Mouse (Mus musculus): ENCODE data around the gene Cyb5b.
A peak's percentile ranks its signal among the peaks of the same experiment; 100 is the strongest.
"Not testable (repeated sequence)": the region's sequence is repeated elsewhere in the genome, so short reads cannot be mapped to it uniquely, and the experiment has no call there.

Gene Cyb5b

DNA sequence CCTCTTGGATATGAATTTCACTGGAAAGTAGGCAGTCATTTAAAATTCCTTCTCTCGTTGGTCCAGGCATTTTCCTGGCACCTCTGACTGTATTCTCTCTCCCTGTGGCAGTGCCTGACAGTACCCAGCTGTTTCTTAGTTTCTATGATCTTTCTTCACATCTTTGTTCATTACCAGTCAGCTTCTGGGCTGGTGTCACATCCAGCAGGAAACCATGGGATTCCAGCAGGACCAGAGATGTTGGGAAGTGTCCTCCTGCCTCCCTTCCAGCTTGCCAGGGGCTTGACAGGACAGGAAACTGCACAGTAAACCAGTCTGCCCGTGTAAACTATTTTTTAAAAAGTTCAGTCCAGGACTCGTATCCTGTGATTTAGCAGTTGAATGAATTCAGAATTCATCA lies 34.6 kb downstream of the Cyb5b start:
- no peak for DNase-seq

DNA sequence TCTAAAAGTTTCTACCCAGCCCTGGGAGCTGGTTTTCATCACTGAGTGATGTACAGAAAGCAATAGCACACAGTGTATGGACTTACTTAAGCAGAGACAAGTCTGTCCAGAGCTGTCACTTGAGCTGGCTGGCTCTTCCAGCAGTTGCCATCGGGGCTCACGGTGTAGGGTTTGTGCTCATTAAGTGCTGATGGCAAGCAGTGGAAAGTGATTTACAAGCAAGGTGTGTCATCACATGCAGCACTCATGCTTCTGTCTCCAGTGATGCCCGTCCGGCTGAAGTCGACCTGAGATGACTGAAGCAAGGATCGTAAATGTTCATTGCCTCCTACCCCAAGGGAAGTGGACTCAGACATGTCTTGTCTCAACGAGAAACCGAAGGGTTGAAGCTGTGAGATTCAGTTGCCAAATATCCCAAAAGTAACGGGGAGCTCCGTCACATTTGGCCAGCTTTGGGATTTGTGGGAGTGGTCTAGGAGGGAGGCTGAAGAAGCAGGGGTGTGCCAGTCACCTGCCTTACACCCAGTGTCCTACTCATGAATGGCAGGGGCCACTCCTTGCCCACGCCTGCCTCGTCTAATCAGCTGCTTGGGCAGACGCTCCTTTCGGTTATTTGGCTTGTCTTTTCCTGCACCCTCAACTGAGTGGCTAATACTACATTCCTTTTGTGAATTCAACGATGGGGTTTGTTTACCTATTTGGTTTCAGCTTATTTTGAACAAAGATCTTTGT lies 36.4 kb downstream of the Cyb5b start:
- no peak for DNase-seq

DNA sequence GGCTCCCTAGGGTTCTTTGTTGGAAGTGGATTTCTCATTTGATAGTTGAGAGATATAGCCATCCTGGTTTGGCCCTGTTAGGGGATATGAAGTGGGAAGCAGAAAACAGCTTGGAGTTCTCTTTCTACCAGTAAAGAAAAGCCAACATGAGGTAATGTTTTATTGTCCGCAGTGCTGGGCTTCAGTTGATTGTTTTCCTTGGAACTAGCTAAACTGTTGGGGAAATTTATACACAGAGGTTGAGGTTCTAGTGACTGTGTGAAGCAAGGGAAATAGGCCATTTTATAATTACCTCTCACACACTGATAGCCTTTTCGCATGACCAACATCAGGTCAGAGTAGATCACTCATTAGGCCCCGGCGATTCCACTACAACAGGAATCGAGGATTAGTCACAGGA lies 37.2 kb downstream of the Cyb5b start:
- DNase-seq: no peak

GRCm38 (mm10) chr8:107192631-107193030 lies 42.2 kb downstream of the Cyb5b start:
- no peak for DNase-seq

DNA sequence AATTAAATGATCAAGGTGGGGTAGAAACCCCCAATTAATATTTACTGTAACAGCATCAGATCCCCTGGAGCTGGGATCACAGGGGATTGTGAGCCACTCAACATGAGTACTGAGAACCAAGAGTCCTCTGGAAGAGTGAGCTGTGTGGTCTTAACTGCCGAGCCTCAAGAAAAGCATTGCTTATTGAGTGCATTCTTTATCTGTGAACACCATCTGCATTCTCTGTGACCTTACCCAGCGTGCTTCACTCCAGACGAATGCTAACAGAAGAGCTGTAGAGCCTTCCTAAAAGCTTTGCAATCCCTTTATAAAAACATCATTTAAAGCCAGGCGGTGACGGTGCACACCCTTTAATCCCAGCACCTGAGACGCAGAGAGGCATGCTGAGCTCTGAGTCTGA lies 42.9 kb downstream of the Cyb5b start:
- no peak for DNase-seq

DNA sequence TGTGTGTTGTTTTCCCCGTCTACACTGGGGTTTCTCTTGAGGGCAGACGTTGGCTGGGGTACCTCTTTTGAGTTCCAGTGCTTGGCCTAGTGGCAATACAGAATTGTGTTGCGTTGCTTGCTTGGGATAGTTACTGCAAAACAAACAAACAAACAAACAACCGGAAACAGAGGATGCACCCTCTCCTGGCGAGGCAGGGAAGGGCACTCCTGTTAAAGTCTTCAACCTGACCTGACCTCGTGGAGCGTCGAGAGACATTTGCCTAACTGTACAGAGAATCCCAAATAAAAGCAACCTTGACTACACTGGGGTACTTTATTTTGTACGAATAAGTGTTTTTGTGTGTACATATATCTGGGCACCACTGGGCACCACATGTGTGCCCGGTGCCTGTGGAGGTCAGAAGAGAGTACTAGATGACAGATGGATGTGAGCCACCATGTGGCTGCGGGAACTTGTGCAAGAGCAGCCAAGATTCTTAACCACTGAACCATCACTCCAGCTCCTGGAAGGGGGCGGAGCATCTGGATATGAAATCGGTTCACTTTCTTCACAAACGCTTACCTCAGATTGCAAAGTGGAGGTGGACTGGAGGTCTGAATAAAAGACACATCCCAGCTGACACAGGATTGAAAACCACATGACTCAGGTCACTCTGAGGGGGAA lies 44.5 kb downstream of the Cyb5b start:
- no peak for DNase-seq

DNA sequence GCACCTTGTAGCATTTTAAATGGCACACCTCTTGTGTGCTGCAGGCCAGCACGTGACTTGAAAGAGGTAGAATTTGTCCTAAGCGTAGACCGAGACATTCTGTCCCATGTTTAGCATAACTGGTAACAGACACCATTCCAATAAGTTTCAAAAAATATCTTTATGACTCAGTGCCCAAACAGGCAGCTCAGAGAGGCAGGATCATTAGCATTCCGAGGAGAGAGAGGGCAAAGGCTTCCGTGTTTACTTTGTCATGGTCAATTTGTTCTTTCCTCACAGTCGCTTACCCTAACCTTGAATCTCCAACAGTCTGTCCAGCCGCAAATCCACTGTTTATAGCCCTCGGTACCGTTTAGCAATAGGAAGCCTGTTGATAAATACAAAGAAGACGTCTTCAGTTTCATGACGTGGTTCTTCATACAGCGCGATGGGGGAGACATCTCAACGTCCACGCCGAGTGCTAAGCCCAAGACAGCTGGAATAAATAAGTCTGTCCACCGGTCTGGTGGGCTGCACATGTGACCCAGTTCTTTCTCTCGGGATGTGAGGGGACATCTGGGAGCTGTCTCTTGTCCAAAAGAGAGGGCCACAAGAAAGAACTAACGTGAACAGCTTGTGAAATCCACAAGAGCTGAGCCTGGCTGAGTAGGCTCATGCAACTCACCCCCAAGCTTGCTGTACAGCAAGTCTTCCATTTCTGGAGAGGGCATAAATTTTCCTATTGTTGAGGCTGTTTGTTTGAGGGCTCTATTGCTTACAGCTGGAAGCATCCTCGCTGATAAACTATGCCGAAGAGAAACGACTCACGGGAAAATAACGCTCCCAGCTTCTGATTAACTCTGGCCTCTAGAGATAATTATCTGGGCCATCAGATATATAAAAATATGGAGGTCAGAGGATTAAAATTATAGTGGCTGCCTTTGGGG lies 47.7 kb downstream of the Cyb5b start:
- DNase-seq: no peak

DNA sequence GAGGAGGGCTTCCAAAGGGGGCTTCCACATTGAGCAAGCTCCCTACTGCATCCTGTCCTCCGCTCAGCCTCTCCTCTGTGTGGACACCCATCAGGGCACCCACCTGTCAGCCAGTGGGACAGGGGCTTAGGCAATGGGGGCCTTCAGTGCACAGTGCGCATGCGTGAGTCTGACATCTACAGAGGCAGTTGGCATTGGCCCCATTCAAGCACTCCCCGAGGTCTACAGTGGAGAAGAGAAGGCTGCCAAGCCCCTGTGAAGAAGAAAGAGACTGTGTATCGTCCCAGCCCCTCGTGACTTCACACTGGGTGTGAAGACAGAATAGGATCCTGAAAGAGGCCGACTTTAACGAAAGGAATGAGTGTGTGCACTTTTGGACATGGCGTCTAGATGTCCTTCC lies 54.7 kb downstream of the Cyb5b start:
- DNase-seq: no peak

DNA sequence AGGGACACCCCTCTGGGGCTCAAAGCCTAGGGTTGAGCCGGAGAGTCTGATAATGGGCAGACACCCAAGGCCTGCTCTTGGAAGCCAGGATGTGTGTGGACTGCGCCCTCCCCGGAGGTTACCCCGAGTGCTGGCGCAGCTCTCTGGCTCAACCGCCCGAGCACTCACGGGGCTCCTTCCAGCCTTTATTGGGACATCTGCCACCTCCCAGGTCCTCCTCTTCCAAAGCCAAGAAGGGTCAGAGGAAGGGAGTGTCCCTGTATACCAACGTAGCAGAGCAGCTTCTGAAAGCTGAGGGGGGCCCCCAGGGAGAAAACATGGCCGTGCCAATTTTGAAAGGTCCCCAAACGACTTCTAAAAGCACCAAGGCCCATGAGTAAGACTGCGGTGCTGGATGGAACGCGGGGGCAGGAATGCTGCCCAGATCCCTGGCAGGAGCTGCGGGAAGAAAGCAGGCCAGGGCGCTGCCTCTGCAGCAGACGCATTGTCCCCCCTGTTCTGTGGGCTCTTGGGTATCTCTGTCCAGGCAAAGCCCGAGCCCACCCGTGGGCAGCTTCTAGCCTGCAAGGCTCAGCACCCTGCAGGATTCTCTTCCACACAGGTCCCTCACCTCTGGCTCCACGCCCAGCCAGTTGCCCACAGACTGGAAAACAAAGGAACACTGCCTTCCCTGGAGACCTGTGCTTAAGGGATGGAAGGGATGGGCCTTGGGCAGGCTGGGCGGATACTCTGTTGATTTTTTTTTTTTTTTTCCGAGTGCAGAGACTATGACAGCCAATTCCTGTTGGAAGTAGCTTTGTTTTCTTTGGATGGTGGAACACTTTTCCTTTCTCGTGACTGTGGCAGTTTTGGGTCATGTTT lies 55.5 kb downstream of the Cyb5b start:
- DNase-seq: peak; percentile 43

- no peak for DNase-seq
Observed at GRCm38 (mm10) chr8:107206782-107207525, 56.5 kb downstream of the Cyb5b start.

GRCm38 (mm10) chr8:107209185-107209584 lies 58.7 kb downstream of the Cyb5b start:
- DNase-seq: no peak

GRCm38 (mm10) chr8:107212006-107212405 lies 61.6 kb downstream of the Cyb5b start:
- DNase-seq: peak; percentile 11

DNA sequence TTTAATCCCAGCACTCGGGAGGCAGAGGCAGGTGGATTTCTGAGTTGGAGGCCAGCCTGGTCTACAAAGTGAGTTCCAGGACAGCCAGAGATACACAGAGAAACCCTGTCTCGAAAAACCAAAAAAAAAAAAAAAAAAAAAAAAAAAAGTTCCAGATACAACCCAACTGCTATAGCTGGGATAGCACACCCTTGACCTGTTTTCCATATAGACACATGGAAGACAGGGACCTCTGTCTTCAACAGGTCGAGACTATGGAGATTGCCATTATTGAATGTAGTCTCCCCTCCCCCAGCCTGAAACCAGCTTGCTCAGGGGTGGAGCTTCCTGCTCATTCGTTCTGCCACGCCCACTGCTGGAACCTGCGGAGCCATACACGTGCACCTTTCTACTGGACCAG lies 66.8 kb downstream of the Cyb5b start:
- not testable (repeated sequence) for DNase-seq

GRCm38 (mm10) chr8:107218091-107218490 lies 67.7 kb downstream of the Cyb5b start:
- DNase-seq: no peak

DNA sequence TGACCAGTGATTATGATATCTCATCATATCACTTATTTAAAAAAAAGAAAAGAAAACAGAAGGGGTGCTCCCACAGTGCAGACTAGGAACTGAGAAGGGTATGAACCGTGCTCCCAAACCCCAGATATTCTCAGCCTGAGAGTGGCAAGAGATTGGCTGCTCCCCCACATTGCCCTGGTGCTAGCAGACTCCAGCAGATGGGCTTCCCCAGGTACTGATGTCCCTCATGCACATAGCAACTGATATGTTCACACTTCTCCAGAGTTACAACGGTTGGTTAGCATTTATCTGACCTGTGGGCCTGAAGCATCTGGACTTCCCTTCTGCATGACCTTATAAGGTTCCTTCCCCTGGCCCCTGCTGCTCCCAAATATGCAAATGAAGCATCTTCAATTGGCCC lies 68.6 kb downstream of the Cyb5b start:
- no peak for DNase-seq

GRCm38 (mm10) chr8:107221924-107222851 lies 71.7 kb downstream of the Cyb5b start:
- DNase-seq: no peak

DNA sequence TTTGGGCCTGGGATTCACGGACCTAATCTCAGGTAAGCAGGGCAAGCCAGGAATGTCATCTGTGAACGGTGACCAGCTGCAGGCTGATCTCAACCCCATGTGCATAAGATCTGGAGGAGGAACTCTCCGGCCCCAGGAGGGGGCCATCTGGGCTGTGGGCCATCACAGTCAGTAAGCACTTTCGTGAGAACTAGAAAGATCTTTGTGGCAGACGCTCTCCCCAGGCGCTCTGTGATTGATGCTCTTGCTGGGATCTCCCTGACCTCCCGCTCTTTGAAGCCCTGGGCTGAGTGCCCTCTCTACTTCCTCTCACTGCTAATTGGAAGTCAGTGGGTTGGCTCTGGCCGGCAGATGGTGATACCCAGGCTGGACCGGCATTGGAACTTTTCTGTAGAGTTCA lies 75.7 kb downstream of the Cyb5b start:
- no peak for DNase-seq

- no peak for DNase-seq
Observed at GRCm38 (mm10) chr8:107227011-107227626, 76.7 kb downstream of the Cyb5b start.

DNA sequence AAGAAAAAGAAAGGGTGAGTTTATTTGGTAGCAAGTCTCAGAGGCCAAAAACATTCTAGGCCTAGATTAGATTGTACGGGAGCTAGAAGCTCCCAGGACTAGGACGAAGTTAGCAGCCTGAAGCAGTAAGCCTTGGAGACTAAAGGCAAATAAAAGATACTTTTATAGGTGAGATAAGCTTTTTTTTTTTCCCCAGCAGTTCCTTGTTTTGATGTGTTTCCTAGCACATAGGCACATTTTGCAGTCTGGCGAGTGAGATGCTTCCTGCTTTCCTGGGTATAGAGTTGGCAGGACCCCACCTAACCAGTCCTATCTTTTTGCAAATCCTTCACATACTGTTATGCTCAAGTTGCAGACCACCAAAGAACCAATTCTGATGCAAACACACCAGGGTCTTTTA lies 82.8 kb downstream of the Cyb5b start:
- DNase-seq: no peak

DNA sequence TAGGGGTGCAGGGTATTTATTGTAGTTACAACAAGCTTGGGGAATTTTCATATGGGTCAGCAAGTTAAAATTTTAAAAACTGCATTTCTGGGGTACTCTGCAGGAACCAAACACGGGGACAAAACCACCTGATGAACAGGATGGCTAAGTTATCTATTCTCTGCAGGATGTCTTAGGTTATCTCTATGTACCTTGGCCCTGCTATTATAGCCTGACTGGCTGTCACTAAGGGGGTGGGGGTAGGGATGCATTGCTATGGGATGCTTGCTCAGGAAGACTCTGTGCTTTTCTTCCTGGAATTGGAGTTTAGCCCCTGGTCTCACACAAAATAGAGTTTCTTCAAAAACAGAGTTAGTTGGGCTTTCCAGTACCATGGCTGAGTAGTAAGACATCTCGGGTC lies 83.3 kb downstream of the Cyb5b start:
- no peak for DNase-seq

All from right cerebral cortex, postnatal 25 days (tissue).